Mouse (Mus musculus) G1E (cell line): Measurements from ENCODE around the gene Nmur1. TPM values are rescaled to one million over a fixed set of nuclear protein-coding genes. Genes with fewer than 3 reads are reported as not detected.

ENCODE experiments used
- ATAC-seq: 2 replicates; pipeline ENCODE4 v1.8.0; 2016; ENCODE audit warnings: mild to moderate bottlenecking; ENCODE audit not compliant: insufficient number of reproducible peaks, poor library complexity, low FRiP score, severe bottlenecking; ENCODE audit errors: extremely low read depth
- DNase-seq: peaks from one replicate; pipeline ENCODE4 v3.0.0; 2012; ENCODE audit warnings: low spot score
- H3K27me3 ChIP-seq: 2 replicates; pipeline ENCODE4 v1.6.1; 2012; ENCODE audit warnings: mild to moderate bottlenecking, low read length, inconsistent platforms; ENCODE audit not compliant: insufficient read depth
- H3K36me3 ChIP-seq: replicated peaks from 2 replicates; pipeline ENCODE3; 2012; ENCODE audit warnings: mild to moderate bottlenecking, inconsistent platforms
- H3K4me1 ChIP-seq: 2 replicates; pipeline ENCODE4 v1.6.1; 2012; ENCODE audit warnings: low read depth, low read length, inconsistent platforms, mixed read lengths; ENCODE audit not compliant: insufficient read depth
- H3K4me3 ChIP-seq: 2 replicates; pipeline ENCODE4 v1.5.1; 2012; ENCODE audit warnings: low read depth, mild to moderate bottlenecking, inconsistent platforms, low read length, moderate library complexity, mixed read lengths
- H3K9me3 ChIP-seq: replicated peaks from 2 replicates; pipeline ENCODE4 v1.6.1; 2012; ENCODE audit warnings: inconsistent platforms
- CTCF ChIP-seq: IDR thresholded peaks from 2 replicates; pipeline ENCODE4 v1.5.1; 2012; ENCODE audit warnings: low read depth, low read length, inconsistent platforms, mixed read lengths
- GATA1 ChIP-seq: IDR thresholded peaks from 2 replicates; pipeline ENCODE4 v1.6.1; 2012; ENCODE audit warnings: borderline replicate concordance, low read length, inconsistent platforms, mixed read lengths
- GATA2 ChIP-seq: IDR thresholded peaks from 2 replicates; pipeline ENCODE4 v1.6.1; 2012; ENCODE audit warnings: low read depth, low read length, inconsistent platforms, borderline replicate concordance
- POLR2AphosphoS5 ChIP-seq: IDR thresholded peaks from 2 replicates; pipeline ENCODE4 v1.6.1; 2012; ENCODE audit warnings: low read depth, low read length, inconsistent platforms; ENCODE audit not compliant: insufficient replicate concordance
- TAL1 ChIP-seq: conservative IDR thresholded peaks from 2 replicates; pipeline ENCODE4 v1.6.1; 2012; ENCODE audit warnings: low read depth, low read length, inconsistent platforms, mixed read lengths
- polyA plus RNA-seq: library from polyadenylated mRNA; stranded (reverse); fragments of >175 nt; gene quantifications from 2 replicates; pipeline ENCODE4 v1.2.3, GENCODE M21; 2012
- total RNA-seq, 2 experiments: library from RNA; stranded (forward) in 1 of 2; stranded (reverse) in 1 of 2; fragments of 200-1000 nt in 1 of 2; fragments of >200 nt in 1 of 2; fragmentation: Nextera tagmentation in 1 of 2; gene quantifications; 2 replicates each; pipeline ENCODE4 v1.2.3; 2014 to 2017

Gene Nmur1
- total and polyA plus RNA-seq, 3 experiments = not detected

- peaks cover 3% of the 10 kb centered on the region for H3K27me3 ChIP-seq
- no peak overlapping the region; the same call in 1 of the 2 replicates for H3K4me3 ChIP-seq
- no peaks in the 10 kb centered on the region for H3K9me3 ChIP-seq
- no peak for ATAC-seq
- no peak for TF ChIP-seq CTCF
- no peak for TF ChIP-seq GATA1
- TF ChIP-seq GATA2 = no peak
- no peak for TF ChIP-seq POLR2AphosphoS5
- TF ChIP-seq TAL1 = no peak
- no peaks in the 10 kb centered on the region for H3K36me3 ChIP-seq
- peaks cover 87% of the 10 kb centered on the region for H3K4me1 ChIP-seq
- DNase-seq = no peak
These were observed 11.4 kb upstream of the Nmur1 start for GRCm38 (mm10) chr1:86437219-86438013.

- TF ChIP-seq POLR2AphosphoS5 (no peak), CTCF (no peak), GATA1 (no peak), TAL1 (no peak), GATA2 (no peak)
- H3K4me1 ChIP-seq = peaks cover 71% of the 10 kb centered on the region
- no peak for DNase-seq
These were observed 9.3 kb upstream of the Nmur1 start for GRCm38 (mm10) chr1:86435302-86435821.

GRCm38 (mm10) chr1:86434439-86435201, 8.6 kb upstream of the Nmur1 start:
- H3K36me3 ChIP-seq = no peaks in the 10 kb centered on the region
- H3K27me3 ChIP-seq = peaks cover 3% of the 10 kb centered on the region
- H3K9me3 ChIP-seq = no peaks in the 10 kb centered on the region
- ATAC-seq = peak; percentile 91
- TF ChIP-seq TAL1 (no peak), CTCF (no peak), GATA2 (no peak), GATA1 (no peak), POLR2AphosphoS5 (no peak)
- peak; percentile 100 for DNase-seq
- H3K4me3 ChIP-seq = peak overlapping the region; percentile 72
- peaks cover 68% of the 10 kb centered on the region for H3K4me1 ChIP-seq

More at GRCm38 (mm10) chr1:86435302-86435821, 9.3 kb upstream of the Nmur1 start:
- H3K4me3 ChIP-seq = no peak overlapping the region
- H3K9me3 ChIP-seq = no peaks in the 10 kb centered on the region
- H3K27me3 ChIP-seq = peaks cover 3% of the 10 kb centered on the region
- no peaks in the 10 kb centered on the region for H3K36me3 ChIP-seq
- ATAC-seq = no peak

GRCm38 (mm10) chr1:86434001-86434400, 8.0 kb upstream of the Nmur1 start:
- no peaks in the 10 kb centered on the region for H3K9me3 ChIP-seq
- peak overlapping the region; percentile 72 for H3K4me3 ChIP-seq
- DNase-seq (no peak), ATAC-seq (no peak)
- TF ChIP-seq GATA2 (no peak), TAL1 (no peak), CTCF (no peak), GATA1 (no peak), POLR2AphosphoS5 (no peak)
- no peaks in the 10 kb centered on the region; the same call in 1 of the 2 replicates for H3K27me3 ChIP-seq
- H3K36me3 ChIP-seq = no peaks in the 10 kb centered on the region
- H3K4me1 ChIP-seq = peaks cover 63% of the 10 kb centered on the region

- H3K9me3 ChIP-seq = no peaks in the 10 kb centered on the region
- no peak overlapping the region for H3K4me3 ChIP-seq
- TF ChIP-seq CTCF (no peak), POLR2AphosphoS5 (no peak), GATA1 (no peak), GATA2 (no peak), TAL1 (no peak)
- no peaks in the 10 kb centered on the region for H3K27me3 ChIP-seq
- no peaks in the 10 kb centered on the region for H3K36me3 ChIP-seq
- no peak for DNase-seq
- H3K4me1 ChIP-seq = peaks cover 59% of the 10 kb centered on the region
- no peak for ATAC-seq
These were observed 7.3 kb upstream of the Nmur1 start for GRCm38 (mm10) chr1:86433359-86433758.

GRCm38 (mm10) chr1:86432778-86433177, 6.8 kb upstream of the Nmur1 start:
- TF ChIP-seq POLR2AphosphoS5 (no peak), GATA1 (no peak)
- Histone ChIP-seq H3K9me3 (no peaks in the 10 kb centered on the region), H3K36me3 (no peaks in the 10 kb centered on the region), H3K27me3 (peaks cover under 1% of the 10 kb centered on the region), H3K4me1 (peaks cover 53% of the 10 kb centered on the region), H3K4me3 (no peak overlapping the region)
- ATAC-seq (0 out of 2 replicates have a peak, but pooled peaks have one; percentile 17), DNase-seq (no peak)
